Mouse (Mus musculus) T-helper 17 cell (primary cell): ENCODE results near the gene Ankrd37.

ENCODE experiments used
- in situ Hi-C, 2 experiments: fragments of 300-600 bp; cut with MboI, MseI; formaldehyde crosslinking; loops; 1 replicate in 1 of 2; 2 replicates in 1 of 2; pipeline ENCODE4 v1.15.1; 2025; ENCODE audit warnings: high pct_unique_total_duplicates in 2 of 2

Gene Ankrd37

GRCm38 (mm10) chr8:46005596-46005995, at the start of gene Ankrd37:
Gene Ankrd37, minus strand, starts transcription at chr8:46005707.
- in situ Hi-C loops = loop anchor here in 1 of 2 experiments (10.0 kb wide), 1 partner anchor 159 kb away; no protein-coding TSS in a partner anchor

DNA sequence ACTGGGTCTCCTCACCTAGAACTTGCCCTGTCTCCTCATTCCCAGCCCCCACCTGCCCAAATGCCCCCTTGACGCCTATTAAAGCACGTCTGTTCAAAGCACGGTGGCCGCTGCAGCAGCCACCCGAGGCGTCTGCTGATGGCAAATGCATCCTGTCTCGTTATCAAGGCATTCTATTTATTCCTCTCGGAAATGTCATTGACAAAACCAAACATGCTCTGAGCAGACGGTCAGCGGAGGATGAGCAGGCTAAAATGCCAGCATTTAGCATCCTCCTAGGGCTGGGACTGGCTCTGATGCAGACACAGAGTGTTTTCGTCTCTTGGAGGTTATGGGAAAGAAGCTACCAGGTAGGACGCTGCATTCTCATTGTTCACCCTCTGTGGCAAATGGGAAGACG, 34.8 kb upstream of the Ankrd37 start:
- in situ Hi-C loops = no loop called here

DNA sequence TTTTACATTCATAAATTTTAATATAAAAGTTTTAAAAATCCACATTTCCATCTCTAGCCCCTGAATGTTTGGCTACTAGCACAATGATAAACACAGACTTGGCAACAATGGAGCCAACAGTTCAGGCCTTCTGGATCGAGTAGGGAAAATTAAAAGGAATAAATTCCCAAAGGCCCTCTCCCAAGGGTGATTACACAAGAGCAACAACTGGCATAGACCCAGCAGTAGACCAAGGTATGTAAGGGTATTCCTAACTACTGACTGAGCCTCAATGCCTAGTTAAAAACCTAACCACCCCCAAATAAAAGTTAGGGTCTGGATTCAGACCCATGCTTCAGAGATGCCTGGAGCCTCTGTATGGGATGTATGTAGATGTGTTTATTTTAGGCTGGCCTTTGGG, 34.2 kb upstream of the Ankrd37 start:
- in situ Hi-C loops = no loop called here

DNA sequence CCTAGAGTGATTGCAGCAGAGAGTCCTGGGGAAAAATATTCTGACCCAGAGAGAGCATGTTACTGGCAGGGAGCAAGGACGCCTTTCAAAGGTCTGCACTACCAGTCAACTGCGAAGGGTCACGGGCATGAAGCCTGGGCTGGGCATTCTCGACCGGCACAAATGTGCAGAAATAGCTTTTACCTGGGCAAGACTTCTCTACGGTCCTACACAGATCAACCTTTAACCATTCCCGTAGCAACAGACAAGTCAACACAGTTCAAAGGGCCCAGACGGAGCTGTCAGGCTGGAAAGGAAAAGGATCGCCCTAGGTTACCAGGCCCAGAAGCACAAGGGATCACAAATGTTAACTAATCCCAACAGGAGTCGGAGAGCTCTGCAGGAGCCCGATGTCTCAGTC, 30.7 kb upstream of the Ankrd37 start:
- in situ Hi-C loops = no loop called here

GRCm38 (mm10) chr8:46024392-46024791, 18.9 kb upstream of the Ankrd37 start:
- in situ Hi-C loops = no loop called here

- in situ Hi-C loops = no loop called here
Observed at GRCm38 (mm10) chr8:46022758-46023157, 17.3 kb upstream of the Ankrd37 start.

- in situ Hi-C loops = no loop called here
Observed at GRCm38 (mm10) chr8:46022203-46022602, 16.7 kb upstream of the Ankrd37 start.

DNA sequence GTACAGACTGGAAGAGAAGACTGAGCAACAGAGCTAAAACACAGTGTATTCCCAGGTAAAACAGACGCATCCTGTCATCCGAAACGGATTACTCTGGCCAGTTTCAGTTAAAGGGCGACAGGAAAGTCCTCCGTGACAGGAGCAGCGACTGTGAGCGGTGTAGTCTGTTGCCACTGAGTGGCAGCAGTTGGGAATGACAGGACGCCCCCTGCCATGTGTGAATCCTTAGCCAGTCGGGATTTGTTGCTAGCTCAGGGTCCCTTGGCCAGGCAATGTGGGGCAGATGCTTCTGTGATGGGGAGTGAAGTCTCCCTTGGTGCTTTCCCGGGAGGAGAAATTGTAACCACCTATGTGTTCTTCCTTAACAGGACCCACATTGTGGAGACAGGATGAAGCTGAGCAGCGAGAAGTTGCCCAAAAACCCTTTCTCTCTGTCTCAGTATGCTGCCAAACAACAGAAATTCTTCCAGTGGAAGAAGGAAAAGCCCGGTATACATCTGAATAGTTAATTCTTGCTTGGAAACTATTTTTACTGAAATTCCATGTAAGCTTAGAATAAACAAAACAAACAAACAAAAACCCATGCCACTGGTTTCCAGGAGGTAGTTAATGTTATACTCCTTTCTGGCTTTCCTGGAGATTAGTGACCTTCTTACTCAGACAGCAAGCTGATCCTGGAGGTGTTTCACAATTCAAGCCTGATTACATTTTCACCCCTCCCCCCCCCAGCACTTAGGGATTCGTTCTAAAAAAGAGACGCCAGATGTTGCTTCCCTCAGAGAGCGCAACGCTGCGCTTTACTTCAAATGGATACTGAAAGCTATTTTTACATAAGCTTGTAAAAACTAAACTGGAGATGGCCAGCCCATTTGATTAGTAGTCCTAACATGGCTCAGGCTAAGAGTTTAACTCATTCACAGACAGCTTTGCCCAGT, 5.5 kb upstream of the Ankrd37 start:
- in situ Hi-C loops = no loop called here

GRCm38 (mm10) chr8:46010306-46010705, 4.8 kb upstream of the Ankrd37 start:
- in situ Hi-C loops = no loop called here

DNA sequence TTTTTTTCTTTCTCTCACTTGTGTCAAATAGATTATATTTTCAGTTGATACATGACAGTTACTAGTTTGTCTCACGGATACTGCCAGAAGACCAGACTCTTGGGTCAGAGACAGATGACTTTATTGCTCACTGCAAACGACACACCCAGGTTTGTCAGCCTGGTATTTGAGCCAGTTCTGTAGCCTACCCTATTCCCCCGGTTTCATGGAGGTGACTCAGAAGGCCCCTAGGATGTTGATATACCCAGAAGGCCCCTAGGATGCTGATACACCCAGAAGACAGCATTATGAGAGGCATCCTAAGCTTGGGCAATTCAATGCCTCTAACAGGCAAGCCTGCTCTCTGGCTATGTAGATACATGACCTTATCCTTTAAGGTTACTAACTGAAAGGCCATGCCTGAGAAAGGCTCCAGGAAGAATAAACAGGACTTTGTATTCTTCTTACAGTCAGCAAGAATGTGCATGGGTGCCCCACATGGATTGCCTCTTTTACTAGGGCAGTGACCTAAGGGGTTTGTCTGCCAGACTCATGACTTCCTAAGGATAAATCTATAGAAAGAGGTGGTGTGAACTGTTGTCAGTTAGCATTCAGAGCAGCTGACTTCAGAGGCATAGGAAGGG, 1.7 kb upstream of the Ankrd37 start:
- in situ Hi-C loops = loop anchor here in 1 of 2 experiments (10.0 kb wide), 1 partner anchor 158 kb away; no protein-coding TSS in a partner anchor

DNA sequence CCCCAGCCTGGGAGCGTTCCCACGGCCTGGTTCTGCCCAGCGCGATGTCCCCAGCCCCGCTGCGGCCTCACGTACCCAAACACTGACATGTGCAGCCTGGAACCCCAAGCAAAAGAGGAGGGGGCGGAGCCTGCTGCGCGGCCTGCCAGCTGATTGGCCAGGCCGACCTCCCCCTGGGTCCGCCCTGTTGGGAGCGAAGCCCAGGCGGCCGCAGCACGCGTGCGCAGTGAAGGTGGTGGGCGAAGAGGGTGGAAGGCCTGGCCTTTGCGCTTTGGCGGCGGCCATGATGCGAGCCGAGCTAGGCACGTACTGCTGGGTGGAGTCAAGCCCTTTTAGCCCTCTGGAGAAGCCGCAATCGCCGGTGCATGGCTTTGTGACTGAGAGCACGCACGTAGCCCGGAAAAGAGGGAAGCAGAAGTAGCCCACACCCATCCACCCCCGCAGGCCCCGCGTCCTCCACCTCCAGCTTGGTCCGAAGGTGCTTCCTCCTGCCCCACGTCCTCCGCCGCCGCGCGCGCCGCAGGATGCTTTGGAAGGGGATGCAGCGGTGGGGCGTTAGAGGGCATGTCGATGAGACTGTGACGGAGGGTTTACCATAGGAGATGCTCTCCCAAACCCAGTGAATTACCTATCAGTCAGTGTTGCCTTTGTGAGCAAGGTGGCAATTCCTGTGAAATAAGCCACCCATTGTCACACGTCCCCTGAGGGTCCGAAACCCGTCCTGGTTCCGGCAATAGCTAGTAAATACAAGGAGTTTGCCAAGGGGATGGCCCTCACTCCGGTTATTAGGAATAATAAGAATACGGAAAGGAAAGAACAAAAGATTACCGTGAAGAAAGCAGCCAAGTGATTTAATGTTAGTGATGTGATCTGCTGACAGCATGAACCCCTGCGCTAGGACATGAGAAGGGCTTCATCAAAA, 5.5 kb downstream of the Ankrd37 start:
- in situ Hi-C loops = loop anchor here (10.0 to 25.0 kb wide), 8 partner anchors 135 to 1712 kb away; partner anchors contain the start of genes Acsl1 (in 1 of the 2), Cdkn2aip (in 1 of the 2), Cenpu (in 1 of the 2) and Ing2 (in 1 of the 2)

DNA sequence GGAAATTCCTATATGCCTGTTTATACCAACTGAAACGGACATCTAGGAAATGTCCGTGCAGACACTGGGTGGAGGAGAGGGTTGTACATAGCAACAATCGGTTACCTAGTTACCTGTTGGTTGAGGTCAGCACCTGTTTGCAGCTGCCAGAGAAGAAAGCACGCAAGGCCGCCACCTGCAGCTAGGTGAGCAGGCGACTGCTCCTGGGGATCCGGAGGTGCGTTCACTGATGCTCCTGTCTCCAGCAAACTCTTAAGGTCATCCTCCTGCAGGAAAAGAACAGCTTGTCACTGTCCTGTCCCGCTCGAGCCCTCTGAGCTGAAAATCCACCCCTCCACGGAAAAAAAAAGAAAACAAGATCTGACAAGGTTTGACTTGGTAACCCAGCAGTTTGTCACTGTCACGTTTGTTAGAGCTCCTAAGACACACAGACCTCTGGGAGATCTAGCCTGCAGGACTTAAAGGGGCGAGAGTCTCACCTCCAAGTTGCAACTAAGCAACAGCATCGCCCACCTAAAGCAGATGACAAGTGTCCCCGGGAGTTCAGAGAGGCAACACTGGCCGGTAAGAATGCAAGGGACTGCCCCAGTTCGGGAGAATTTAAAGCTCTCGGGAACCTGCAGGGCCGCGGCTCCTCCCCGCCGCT, 6.2 kb downstream of the Ankrd37 start, which contains the start of gene Lrp2bp:
Gene Lrp2bp (plus strand): TSS at position 166 of the 646 bp plus-strand sequence.
- in situ Hi-C loops = loop anchor here (10.0 to 25.0 kb wide), 7 partner anchors 136 to 1713 kb away; partner anchors contain the start of genes Acsl1 (in 1 of the 2), Cdkn2aip (in 1 of the 2), Cenpu (in 1 of the 2) and Ing2 (in 1 of the 2)

DNA sequence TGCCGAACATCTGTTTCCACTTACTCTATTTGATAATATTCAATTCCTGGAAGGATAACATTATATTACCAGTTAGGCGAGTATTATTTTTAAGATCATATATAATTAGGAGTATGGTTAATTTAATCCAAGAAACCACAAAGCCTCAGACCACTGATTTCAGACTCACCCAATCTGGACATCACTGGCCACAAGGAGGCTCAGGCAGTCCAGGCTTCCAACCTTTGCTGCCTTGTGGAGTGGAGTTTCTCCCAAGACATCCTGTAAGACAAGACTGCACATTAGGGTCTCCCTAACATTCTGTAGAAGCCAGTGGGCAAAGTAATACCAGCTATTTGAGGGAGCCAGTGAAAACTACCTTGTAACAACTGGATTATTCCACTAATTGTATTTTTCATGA, 7.3 kb downstream of the Ankrd37 start:
- in situ Hi-C loops = loop anchor here (10.0 to 25.0 kb wide), 7 partner anchors 137 to 1714 kb away; partner anchors contain the start of genes Acsl1 (in 1 of the 2), Cdkn2aip (in 1 of the 2), Cenpu (in 1 of the 2) and Ing2 (in 1 of the 2)

- in situ Hi-C loops = loop anchor here (10.0 to 25.0 kb wide), 7 partner anchors 139 to 1717 kb away; partner anchors contain the start of genes Acsl1 (in 1 of the 2), Cdkn2aip (in 1 of the 2), Cenpu (in 1 of the 2) and Ing2 (in 1 of the 2)
Observed at GRCm38 (mm10) chr8:45995576-45995975, 9.9 kb downstream of the Ankrd37 start.

- in situ Hi-C loops = loop anchor here (10.0 to 25.0 kb wide), 7 partner anchors 141 to 1718 kb away; partner anchors contain the start of genes Acsl1 (in 1 of the 2), Cdkn2aip (in 1 of the 2), Cenpu (in 1 of the 2) and Ing2 (in 1 of the 2)
Observed at GRCm38 (mm10) chr8:45994111-45994510, 11.4 kb downstream of the Ankrd37 start.

- in situ Hi-C loops = loop anchor here (10.0 to 25.0 kb wide), 7 partner anchors 144 to 1722 kb away; partner anchors contain the start of genes Acsl1 (in 1 of the 2), Cdkn2aip (in 1 of the 2), Cenpu (in 1 of the 2) and Ing2 (in 1 of the 2)
Observed at GRCm38 (mm10) chr8:45990631-45991310, 14.7 kb downstream of the Ankrd37 start.

DNA sequence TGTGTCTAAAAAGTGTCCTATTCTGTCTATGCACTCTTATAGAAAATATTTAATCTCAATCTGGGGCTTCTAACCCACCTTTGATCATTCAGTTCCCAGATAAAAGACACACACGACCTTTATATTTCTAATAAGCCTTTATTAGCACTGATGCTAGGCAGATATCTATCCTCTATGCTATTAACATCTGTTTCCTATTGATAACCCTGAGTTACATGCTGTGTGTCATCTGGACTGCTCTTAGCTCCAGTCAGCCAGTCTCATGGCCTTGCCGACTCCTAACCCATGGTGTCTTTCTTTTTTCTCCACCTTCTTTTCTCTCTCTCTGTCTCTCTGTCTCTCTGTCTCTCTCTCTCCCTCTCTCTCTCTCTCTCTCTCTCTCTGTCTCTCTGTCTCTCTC, 17.3 kb downstream of the Ankrd37 start:
- in situ Hi-C loops = loop anchor here (25.0 kb wide), 5 partner anchors 474 to 1724 kb away; partner anchors contain the start of genes Acsl1 (in 1 of the 2), Cdkn2aip (in 1 of the 2), Ing2 (in 1 of the 2) and Rwdd4a (in 1 of the 2)

DNA sequence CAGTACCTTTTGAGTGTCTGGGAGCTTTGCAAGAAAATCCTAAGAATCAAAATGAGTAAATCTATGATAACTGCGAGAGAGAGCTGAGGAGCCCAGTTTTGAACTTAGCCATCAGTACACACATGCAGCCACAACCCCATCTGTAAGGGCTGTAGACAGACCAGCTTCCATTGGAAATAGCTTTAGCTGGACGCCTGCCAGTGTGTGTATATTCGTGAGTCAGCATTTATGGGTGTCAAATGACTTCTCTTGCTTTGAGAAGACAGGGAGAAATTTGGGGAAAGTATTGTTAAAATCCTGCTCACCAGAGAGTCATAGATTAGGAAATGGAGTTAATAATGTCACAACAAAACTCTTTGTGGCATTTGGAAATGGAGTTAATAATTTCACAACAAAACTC, 18.8 kb downstream of the Ankrd37 start:
- in situ Hi-C loops = loop anchor here (25.0 kb wide), 5 partner anchors 476 to 1726 kb away; partner anchors contain the start of genes Acsl1 (in 1 of the 2), Cdkn2aip (in 1 of the 2), Ing2 (in 1 of the 2) and Rwdd4a (in 1 of the 2)
